Mouse (Mus musculus) forebrain, embryonic 13.5 days (tissue): ENCODE data around the gene Smim14. TPM values are rescaled to one million over a fixed set of nuclear protein-coding genes. Genes with fewer than 3 reads are reported as not detected.

Experiments
- ATAC-seq: fragments of 200-750 bp; cut with Nextera tagmentation; 2 replicates; pipeline ENCODE4 v1.8.0; 2017
- H3K27ac ChIP-seq: fragments of 300-500 bp; sonication (generic); 2 replicates; pipeline ENCODE4 v1.5.1; 2015; ENCODE audit warnings: inconsistent platforms, mild to moderate bottlenecking, moderate library complexity
- H3K27me3 ChIP-seq: fragments of 300-500 bp; sonication (generic); 2 replicates; pipeline ENCODE4 v1.6.1; 2015; ENCODE audit warnings: mild to moderate bottlenecking, inconsistent platforms
- H3K36me3 ChIP-seq: fragments of 300-500 bp; sonication (generic); 2 replicates; pipeline ENCODE4 v1.6.1; 2015; ENCODE audit warnings: mild to moderate bottlenecking, inconsistent platforms; ENCODE audit not compliant: poor library complexity, severe bottlenecking
- H3K4me1 ChIP-seq: fragments of 300-500 bp; sonication (generic); 2 replicates; pipeline ENCODE4 v1.6.1; 2015; ENCODE audit warnings: inconsistent platforms
- H3K4me2 ChIP-seq: fragments of 300-500 bp; sonication (generic); 2 replicates; pipeline ENCODE4 v1.6.1; 2015; ENCODE audit warnings: inconsistent platforms, mild to moderate bottlenecking, moderate library complexity
- H3K4me3 ChIP-seq: fragments of 300-500 bp; sonication (generic); 2 replicates; pipeline ENCODE4 v1.5.1; 2015; ENCODE audit warnings: mild to moderate bottlenecking, inconsistent platforms
- H3K9ac ChIP-seq: fragments of 300-500 bp; sonication (generic); 2 replicates; pipeline ENCODE4 v1.6.1; 2015; ENCODE audit warnings: mild to moderate bottlenecking, inconsistent platforms
- H3K9me3 ChIP-seq: fragments of 300-500 bp; sonication (generic); replicated peaks from 2 replicates; pipeline ENCODE4 v1.6.1; 2016; ENCODE audit warnings: inconsistent platforms
- WGBS: fragments of 180-500 bp; shearing (Covaris S2); methylation state at CpG from one replicate; pipeline ENCODE4 v1.1.7; 2015; 5-methylcytosine and 5-hydroxymethylcytosine counted together
- polyA plus RNA-seq: library from polyadenylated mRNA; unstranded; fragments of >200 nt; fragmentation: Nextera tagmentation; extraction: Ambion mirVana; gene quantifications from 2 replicates; pipeline ENCODE4 v1.2.1, GENCODE M21; 2015

Gene Smim14
- polyA plus RNA-seq, 1 experiment from 2014 or later, result 133 TPM

DNA sequence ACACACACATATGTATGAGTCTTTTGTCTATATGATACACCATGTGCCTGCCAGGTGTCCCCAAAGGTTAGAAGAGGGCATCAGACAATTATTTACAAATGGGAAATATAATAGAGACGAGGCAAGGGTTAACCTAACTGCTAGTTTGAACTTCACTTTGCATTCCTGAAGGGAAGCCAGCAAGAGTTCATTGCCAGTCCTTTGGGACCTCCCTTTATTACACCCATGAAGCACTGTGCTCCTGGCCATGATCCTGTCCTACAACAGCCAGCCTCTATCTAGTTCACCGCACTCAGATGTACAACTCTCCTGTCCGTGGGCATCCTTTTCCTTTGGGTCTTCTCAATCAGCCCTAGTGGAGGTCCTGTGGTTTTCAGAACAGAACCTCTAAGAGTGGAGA, 23.5 kb downstream of the Smim14 start:
- H3K4me1 ChIP-seq, result no peaks in the 10 kb centered on the region
- H3K4me2 ChIP-seq, result no peak overlapping the region
- H3K4me3 ChIP-seq, result no peak overlapping the region
- H3K9me3 ChIP-seq, result no peaks in the 10 kb centered on the region
- H3K27me3 ChIP-seq, result no peaks in the 10 kb centered on the region
- no peak overlapping the region for H3K27ac ChIP-seq
- ATAC-seq, result no peak
- no peak overlapping the region for H3K9ac ChIP-seq
- 90% methylated on average over 3 of the region's 3 CpGs for WGBS
- H3K36me3 ChIP-seq, result no peaks in the 10 kb centered on the region

DNA sequence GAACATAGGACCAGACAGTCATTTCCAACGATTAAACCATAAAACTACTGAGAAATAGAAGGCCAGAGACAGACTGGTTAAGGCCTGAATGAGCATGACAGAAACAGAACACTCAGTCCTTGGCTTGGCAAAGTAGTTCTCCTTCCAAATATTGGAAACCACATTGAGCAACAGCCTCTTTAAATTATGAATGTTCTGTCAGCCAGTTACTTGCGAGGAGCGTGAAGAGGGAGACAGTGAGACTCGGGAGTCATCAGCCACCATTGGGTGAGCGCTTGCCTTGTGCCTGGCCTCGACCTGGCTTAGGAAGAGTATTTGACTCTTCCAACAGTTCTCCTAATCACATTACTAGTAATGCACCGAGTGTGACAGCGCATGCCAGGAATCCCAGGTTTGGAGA, 28.6 kb downstream of the Smim14 start:
- Histone ChIP-seq H3K9me3 (no peaks in the 10 kb centered on the region), H3K4me3 (no peak overlapping the region), H3K9ac (no peak overlapping the region), H3K27me3 (no peaks in the 10 kb centered on the region), H3K4me2 (no peak overlapping the region), H3K4me1 (no peaks in the 10 kb centered on the region), H3K36me3 (no peaks in the 10 kb centered on the region), H3K27ac (no peak overlapping the region)
- 88% methylated on average over 8 of the region's 8 CpGs for WGBS
- no peak for ATAC-seq

DNA sequence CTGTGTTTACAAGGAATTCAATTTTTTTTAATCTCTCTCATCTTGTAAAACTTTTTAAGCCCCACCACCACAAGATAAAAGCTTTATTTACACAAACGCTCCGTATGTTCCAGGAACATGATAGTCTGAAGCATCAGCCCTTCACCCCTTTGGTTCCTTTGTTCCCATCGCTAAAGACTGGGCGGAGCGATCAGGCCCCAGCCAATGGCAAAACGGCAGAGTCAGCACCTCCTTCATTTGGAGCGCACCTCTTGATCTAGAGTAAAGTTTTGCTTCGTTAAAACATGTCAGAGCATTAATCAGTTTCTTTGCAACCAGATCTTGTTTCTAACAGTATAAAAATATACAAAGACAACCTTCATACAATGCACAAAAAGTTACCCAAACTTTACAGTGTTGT, 31.2 kb downstream of the Smim14 start:
- H3K9me3 ChIP-seq, result no peaks in the 10 kb centered on the region
- no peaks in the 10 kb centered on the region for H3K27me3 ChIP-seq
- no peak overlapping the region for H3K9ac ChIP-seq
- H3K27ac ChIP-seq, result no peak overlapping the region
- H3K36me3 ChIP-seq, result no peaks in the 10 kb centered on the region
- WGBS, result 10% methylated on average over 8 of the region's 8 CpGs
- ATAC-seq, result no peak
- H3K4me3 ChIP-seq, result no peak overlapping the region
- no peak overlapping the region; the same call in 1 of the 2 replicates for H3K4me2 ChIP-seq
- no peaks in the 10 kb centered on the region for H3K4me1 ChIP-seq

DNA sequence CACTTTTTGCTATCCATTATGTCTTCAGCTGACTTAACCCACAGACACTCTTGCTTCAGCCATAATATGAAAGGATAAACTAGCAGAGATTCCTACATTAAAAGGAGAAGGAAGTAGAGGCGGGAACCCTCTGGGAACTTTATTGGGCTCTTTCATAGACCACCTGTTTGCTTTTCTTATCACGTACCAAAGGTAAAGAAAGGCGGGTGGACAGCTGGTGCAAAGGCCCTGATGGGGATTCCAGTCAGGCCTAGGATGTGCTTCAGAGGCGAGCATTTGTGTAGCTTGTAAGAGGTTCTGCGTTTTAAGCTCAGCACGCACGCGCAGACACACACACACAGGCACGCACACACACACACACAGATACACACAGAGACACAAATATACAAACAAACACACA, 35.6 kb downstream of the Smim14 start:
- no peak overlapping the region for H3K4me2 ChIP-seq
- no peak overlapping the region for H3K27ac ChIP-seq
- H3K27me3 ChIP-seq, result no peaks in the 10 kb centered on the region
- H3K9me3 ChIP-seq, result no peaks in the 10 kb centered on the region
- 95% methylated on average over 9 of the region's 9 CpGs for WGBS
- ATAC-seq, result no peak
- H3K4me3 ChIP-seq, result no peak overlapping the region
- H3K4me1 ChIP-seq, result no peaks in the 10 kb centered on the region
- H3K36me3 ChIP-seq, result no peaks in the 10 kb centered on the region
- H3K9ac ChIP-seq, result no peak overlapping the region

DNA sequence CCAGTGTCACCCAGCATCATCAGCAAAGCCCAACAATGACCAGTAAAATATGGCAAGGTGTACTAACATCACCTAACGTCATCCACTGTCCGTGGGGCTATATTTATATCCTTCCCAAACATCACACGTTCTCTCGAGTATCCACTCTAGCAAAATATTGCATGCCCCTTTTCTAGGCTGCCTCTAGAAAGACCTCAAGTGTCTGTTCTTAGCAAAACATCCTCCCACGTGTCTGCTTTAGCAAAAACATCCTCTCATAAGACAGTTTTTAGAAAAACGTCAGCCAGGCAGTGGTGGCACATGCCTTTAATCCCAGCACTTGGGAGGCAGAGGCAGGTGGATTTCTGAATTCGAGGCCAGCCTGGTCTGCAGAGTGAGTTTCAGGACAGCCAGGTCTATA, 36.8 kb downstream of the Smim14 start:
- Histone ChIP-seq H3K9ac (no peak overlapping the region), H3K4me3 (no peak overlapping the region), H3K36me3 (no peaks in the 10 kb centered on the region), H3K27me3 (no peaks in the 10 kb centered on the region), H3K4me1 (no peaks in the 10 kb centered on the region), H3K27ac (no peak overlapping the region), H3K9me3 (no peaks in the 10 kb centered on the region), H3K4me2 (no peak overlapping the region)
- WGBS, result 83% methylated on average over 7 of the region's 7 CpGs
- ATAC-seq, result no peak

DNA sequence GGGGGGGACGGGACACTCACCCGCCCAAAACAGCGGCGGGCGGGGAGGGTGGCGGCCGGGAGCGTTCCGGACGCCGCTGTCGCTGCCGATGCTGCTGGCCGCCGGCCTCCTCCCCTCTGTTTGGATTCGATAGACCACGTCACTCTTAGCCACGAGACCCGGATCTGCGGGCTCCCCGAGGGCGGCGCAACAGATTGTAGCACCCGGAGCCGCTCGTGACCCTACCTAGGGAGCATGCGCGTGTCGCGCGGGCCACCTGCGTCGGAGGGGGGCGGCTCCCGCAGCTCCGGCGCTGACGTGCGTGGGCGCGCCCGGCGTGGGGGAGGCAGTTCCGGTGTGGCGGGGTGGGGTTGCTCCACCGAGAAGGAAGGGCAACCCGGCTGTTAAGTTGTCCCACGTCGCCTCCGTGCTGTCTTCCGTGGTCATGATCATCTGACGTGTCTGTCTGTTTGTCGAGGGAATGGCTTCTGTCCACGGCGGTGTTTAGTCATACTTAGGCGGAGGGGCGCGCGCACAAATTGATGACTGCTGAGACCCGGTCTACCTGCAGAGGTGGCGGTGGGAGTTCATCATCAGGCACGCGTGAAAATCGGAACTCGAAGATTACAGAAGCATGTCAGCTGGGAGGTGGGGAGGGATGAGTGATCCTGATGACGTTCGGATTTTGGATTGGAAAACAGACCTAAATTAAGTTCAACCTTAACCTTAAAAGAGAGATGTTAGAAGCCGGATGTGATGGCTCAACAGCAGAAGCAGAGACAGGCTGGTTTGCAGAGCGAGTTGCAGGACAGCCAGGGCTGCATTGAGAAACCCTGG, 44.1 kb downstream of the Smim14 start, which contains the start of gene Gm43552:
Gene Gm43552 (minus strand): TSS at position 118 of the 816 bp plus-strand sequence.
- WGBS, result under 1% methylated on average over 62 of the region's 69 CpGs
- Histone ChIP-seq H3K4me2 (peak within 1 kb of the TSS; percentile 67), H3K27me3 (no peaks in the 10 kb centered on the region), H3K9me3 (no peaks in the 10 kb centered on the region), H3K9ac (peak within 1 kb of the TSS; percentile 89), H3K4me3 (peak within 1 kb of the TSS; percentile 85), H3K27ac (peak within 1 kb of the TSS; percentile 93), H3K36me3 (no peaks in the 10 kb centered on the region), H3K4me1 (peaks cover 22% of the 10 kb centered on the region)
- peak; percentile 97 for ATAC-seq

DNA sequence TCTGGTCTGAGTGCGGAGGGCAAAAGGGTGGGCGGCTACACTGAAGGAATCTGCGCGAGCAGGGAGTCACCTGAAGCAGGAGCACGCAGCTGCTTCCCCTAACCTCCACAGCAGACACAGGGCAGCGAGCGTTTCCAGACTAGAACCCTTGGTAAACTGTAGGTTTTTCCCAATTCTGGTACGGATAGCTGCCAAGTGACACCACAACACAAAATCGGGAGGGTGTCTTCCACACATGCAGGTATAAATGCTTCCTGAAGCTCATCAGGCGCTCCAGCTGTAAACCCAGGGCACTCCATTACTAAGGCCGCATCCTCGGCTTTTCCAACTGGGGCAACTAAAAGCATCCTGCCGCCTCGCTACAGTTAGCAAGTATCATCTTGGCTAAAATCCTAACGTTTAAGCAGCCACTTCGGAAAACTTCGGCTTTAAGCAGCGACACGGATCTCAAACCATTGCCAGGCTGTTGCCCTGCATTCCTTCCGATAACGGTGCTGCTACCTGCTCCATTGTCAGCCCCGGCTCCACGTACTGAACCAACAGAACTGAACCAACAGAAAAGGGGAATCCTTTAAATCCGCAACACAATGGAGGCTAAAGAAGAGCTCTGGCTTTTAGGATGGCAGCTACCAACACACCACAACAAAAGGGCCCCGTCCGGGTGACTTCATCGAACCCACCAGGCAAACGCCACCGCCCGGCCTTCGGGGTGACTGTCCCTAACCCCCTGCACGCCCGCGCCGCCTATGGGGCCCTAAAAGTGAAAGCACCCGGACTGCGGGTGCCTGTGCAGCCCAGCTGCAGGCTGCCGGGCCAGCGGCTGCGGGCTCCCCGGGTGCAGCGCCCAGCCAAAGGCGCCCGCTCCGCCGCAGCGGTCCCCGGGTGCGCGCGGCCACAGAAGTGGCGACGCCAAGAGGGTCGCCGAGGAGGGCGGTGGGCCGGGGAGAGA, 44.9 kb downstream of the Smim14 start:
- H3K27ac ChIP-seq, result peak overlapping the region; percentile 93

DNA sequence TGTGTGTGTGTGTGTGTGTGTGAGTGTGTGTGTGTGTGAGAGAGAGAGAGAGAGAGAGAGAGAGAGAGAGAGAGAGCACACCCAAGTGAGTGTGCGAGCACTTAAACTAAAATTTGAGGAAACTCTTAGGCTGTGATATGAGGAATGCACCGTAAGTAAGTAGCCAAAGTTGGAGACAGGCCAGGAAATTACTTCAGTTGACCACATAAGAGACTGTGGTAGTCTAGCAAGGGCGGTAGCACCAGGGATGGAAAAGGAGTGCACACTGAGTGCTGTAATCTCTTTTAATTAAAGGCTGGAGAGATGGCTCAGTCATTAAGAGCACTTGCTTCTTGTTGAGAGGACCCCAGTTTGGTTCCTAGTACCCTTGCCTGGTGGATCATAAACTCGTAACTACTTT, 47.2 kb downstream of the Smim14 start:
- Histone ChIP-seq H3K27ac (no peak overlapping the region), H3K4me2 (no peak overlapping the region), H3K36me3 (no peaks in the 10 kb centered on the region), H3K27me3 (no peaks in the 10 kb centered on the region), H3K4me1 (peaks cover 22% of the 10 kb centered on the region), H3K9me3 (no peaks in the 10 kb centered on the region), H3K9ac (no peak overlapping the region), H3K4me3 (no peak overlapping the region)
- ATAC-seq, result no peak
- 77% methylated on average over 4 of the region's 4 CpGs for WGBS

More for the DNA sequence above, 44.9 kb downstream of the Smim14 start:
- Histone ChIP-seq H3K4me3 (peak overlapping the region; percentile 85), H3K9ac (peak overlapping the region; percentile 89), H3K4me1 (peaks cover 22% of the 10 kb centered on the region), H3K9me3 (no peaks in the 10 kb centered on the region), H3K36me3 (no peaks in the 10 kb centered on the region), H3K27me3 (no peaks in the 10 kb centered on the region), H3K4me2 (peak overlapping the region; percentile 67)
- ATAC-seq, result peak; percentile 88
- WGBS, result under 1% methylated on average over 51 of the region's 57 CpGs

DNA sequence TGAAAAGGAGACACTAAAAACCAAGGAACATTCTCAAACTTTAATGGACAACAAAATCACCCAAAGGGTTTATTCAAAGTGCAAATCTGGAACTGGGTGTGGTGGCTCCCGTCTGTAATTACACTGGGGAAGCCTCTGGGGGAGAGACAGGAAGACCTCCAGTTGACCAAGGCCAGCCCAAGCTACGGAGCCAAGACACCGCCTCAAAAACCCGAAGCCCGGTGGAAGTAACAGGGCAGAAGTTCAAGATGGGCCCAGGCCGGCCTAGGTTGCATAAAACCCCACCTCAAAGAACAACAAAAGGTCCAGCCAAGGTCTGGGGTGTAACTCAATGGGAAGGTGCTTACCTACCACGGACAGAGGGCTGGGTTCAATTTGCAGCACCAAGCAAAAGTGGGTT, 48.3 kb downstream of the Smim14 start:
- Histone ChIP-seq H3K27me3 (no peaks in the 10 kb centered on the region), H3K4me1 (peaks cover 22% of the 10 kb centered on the region), H3K9ac (no peak overlapping the region), H3K36me3 (0 out of 2 replicates have a peak, but pooled peaks cover 3% of the 10 kb centered on the region), H3K4me3 (no peak overlapping the region), H3K9me3 (no peaks in the 10 kb centered on the region), H3K4me2 (no peak overlapping the region), H3K27ac (no peak overlapping the region)
- ATAC-seq, result no peak
- 85% methylated on average over 7 of the region's 7 CpGs for WGBS

DNA sequence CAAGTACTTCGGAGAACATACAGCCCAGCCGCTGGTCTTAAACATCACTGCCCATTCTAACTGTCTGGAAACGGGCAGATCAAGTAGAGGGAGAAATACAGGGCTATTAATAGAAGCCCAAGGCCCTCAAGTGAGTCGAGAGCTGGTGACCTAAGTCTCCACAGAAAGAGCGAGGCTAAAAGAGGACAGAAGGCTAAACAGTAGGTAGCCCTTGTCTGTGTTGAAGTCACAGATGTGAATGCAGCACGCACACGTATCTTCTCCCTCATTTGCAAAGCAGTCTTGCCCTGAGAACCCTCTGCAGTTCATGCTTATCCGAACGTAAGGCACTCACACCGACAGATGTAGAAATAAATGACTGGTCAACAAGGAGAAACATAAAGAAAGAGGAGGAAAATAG, 49.6 kb downstream of the Smim14 start:
- no peak overlapping the region for H3K9ac ChIP-seq
- no peak for ATAC-seq
- WGBS, result 85% methylated on average over 10 of the region's 10 CpGs

DNA sequence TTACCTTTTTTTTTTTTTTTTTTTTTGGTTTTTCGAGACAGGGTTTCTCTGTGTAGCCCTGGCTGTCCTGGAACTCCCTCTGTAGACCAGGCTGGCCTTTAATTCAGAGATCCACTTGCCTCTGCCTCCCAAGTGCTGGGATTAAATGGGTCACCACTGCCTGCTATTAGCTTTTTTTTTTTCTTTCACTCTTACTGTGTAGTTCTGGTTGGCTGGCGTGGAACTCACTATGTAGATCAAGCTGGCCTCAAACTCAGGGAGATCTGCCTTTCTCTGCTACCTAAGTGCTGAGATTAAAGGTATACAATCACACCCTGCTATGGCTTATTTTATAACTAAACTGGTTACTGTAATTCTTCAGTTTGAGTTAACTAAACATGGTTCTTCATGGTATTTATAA, 50.5 kb downstream of the Smim14 start:
- ATAC-seq, result no peak
- WGBS, result 99% methylated on average over 2 of the region's 2 CpGs
- Histone ChIP-seq H3K27ac (no peak overlapping the region), H3K4me2 (no peak overlapping the region), H3K27me3 (no peaks in the 10 kb centered on the region), H3K9ac (no peak overlapping the region), H3K36me3 (0 out of 2 replicates have a peak, but pooled peaks cover 3% of the 10 kb centered on the region), H3K9me3 (no peaks in the 10 kb centered on the region), H3K4me1 (peaks cover 14% of the 10 kb centered on the region), H3K4me3 (no peak overlapping the region)

More for the DNA sequence above, 49.6 kb downstream of the Smim14 start:
- Histone ChIP-seq H3K4me1 (peaks cover 16% of the 10 kb centered on the region), H3K27ac (no peak overlapping the region), H3K4me2 (no peak overlapping the region), H3K4me3 (no peak overlapping the region), H3K9me3 (no peaks in the 10 kb centered on the region), H3K27me3 (no peaks in the 10 kb centered on the region), H3K36me3 (0 out of 2 replicates have a peak, but pooled peaks cover 3% of the 10 kb centered on the region)

DNA sequence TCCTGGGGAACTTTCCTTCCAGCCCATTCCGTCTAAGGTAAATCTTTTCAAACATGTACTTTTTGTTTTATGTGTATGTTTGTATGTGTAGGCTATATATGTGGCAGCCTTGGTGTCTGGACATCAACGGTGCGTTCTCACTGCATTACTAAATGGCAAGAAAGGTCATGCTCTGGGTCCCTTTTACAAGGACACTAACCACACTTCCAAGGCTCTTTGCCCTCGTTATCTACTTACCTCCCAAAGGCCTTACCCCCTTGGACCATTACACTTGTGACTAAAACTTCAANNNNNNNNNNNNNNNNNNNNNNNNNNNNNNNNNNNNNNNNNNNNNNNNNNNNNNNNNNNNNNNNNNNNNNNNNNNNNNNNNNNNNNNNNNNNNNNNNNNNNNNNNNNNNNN, 54.0 kb downstream of the Smim14 start:
- WGBS, result 79% methylated on average over 4 of the region's 4 CpGs
- H3K36me3 ChIP-seq, result 0 out of 2 replicates have a peak, but pooled peaks cover 3% of the 10 kb centered on the region

More for the DNA sequence above, 54.0 kb downstream of the Smim14 start:
- no peak overlapping the region for H3K4me3 ChIP-seq
- H3K4me2 ChIP-seq, result no peak overlapping the region
- H3K4me1 ChIP-seq, result no peaks in the 10 kb centered on the region
- no peaks in the 10 kb centered on the region for H3K9me3 ChIP-seq
- ATAC-seq, result no peak
- no peak overlapping the region for H3K9ac ChIP-seq
- no peaks in the 10 kb centered on the region for H3K27me3 ChIP-seq
- H3K27ac ChIP-seq, result no peak overlapping the region
